Mouse (Mus musculus): ENCODE measurements at regions not wholly inside any gene's neighbourhood (a gene's known extent, or its start where the extent isn't known, plus 50 kb on each side); places are given as distances from the start of the nearest gene placed in this dataset.

GRCm38 (mm10) chr8:10775202-10776010 is 232.9 kb downstream of the Irs2 start:
- TF ChIP-seq POLR2A (IDR thresholded peaks at IDR 0.05; ENCODE audit: borderline replicate concordance, extremely low read depth, low read depth, low read length), result no peak
- no peak for TF ChIP-seq CTCF (IDR thresholded peaks at IDR 0.05; ENCODE audit: insufficient read depth, low read length)
- no peak for DNase-seq
- H3K4me3 ChIP-seq (replicated peaks; ENCODE audit: extremely low read depth, low read depth, low read length), result no peak overlapping the region
- 72% methylated on average over 8 of the region's 8 CpGs for WGBS
- no peaks in the 10 kb centered on the region for H3K4me1 ChIP-seq (ENCODE audit: control insufficient read depth, insufficient read depth, low read length)

GRCm38 (mm10) chr8:10774778-10775177 is 233.5 kb downstream of the Irs2 start:
- Histone ChIP-seq H3K4me1 (ENCODE audit: control insufficient read depth, insufficient read depth, low read length) (no peaks in the 10 kb centered on the region), H3K4me3 (replicated peaks; ENCODE audit: extremely low read depth, low read depth, low read length) (no peak overlapping the region)
- 82% methylated on average over 3 of the region's 3 CpGs for WGBS
- TF ChIP-seq POLR2A (IDR thresholded peaks at IDR 0.05; ENCODE audit: borderline replicate concordance, extremely low read depth, low read depth, low read length), result no peak
- no peak for TF ChIP-seq CTCF (IDR thresholded peaks at IDR 0.05; ENCODE audit: insufficient read depth, low read length)
- DNase-seq, result no peak

DNA sequence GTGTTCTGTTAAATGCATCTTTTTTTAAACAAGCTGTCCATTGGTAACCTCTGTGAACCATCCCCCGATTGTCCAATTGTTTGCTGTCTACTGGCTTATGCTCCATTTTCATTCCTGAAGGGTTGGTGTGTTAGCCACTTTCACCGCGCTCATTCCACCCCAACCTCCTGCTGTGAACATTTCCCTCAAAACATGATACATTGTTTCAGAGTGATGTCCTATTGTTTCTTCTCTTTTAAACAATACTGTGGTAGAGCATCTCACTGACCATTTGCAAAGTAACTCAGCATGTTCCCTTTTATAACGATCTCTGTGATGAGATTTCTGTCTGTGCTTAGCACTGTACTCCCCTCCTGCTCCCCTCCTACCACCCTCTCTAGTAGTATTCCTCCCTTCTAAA is 240.1 kb downstream of the Irs2 start:
- Histone ChIP-seq H3K4me1 (ENCODE audit: control insufficient read depth, insufficient read depth, low read length) (no peaks in the 10 kb centered on the region), H3K4me3 (replicated peaks; ENCODE audit: extremely low read depth, low read depth, low read length) (no peak overlapping the region)
- WGBS, result 83% methylated on average over 4 of the region's 4 CpGs
- TF ChIP-seq POLR2A (IDR thresholded peaks at IDR 0.05; ENCODE audit: borderline replicate concordance, extremely low read depth, low read depth, low read length) (no peak), CTCF (IDR thresholded peaks at IDR 0.05; ENCODE audit: insufficient read depth, low read length) (no peak)
- no peak for DNase-seq

DNA sequence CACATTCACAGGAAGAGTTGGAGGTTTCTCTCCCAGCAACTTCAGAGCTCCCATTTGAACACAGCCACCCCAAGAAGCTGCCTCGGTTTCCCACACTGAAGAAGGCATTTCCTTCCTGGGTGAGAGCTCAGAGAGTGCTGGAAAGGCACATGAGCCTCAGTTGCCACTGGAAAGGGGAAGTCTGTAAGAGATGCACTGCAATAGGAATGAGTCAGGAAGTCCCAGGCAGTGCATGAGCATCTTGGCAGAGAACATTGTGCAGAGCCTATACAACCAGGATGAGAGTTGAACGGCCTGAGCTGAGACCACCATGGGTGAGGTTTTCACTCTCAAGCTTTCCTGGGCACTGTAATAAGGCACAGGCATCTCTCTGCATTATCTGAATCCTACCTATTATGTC is 244.4 kb downstream of the Irs2 start:
- TF ChIP-seq CTCF (IDR thresholded peaks at IDR 0.05; ENCODE audit: insufficient read depth, low read length), result no peak
- no peak for TF ChIP-seq POLR2A (IDR thresholded peaks at IDR 0.05; ENCODE audit: borderline replicate concordance, extremely low read depth, low read depth, low read length)
- DNase-seq, result no peak
- H3K4me3 ChIP-seq (replicated peaks; ENCODE audit: extremely low read depth, low read depth, low read length), result no peak overlapping the region
- 65% methylated on average over 2 of the region's 2 CpGs for WGBS
- peaks cover 2% of the 10 kb centered on the region; the same call in 1 of the 2 replicates for H3K4me1 ChIP-seq (ENCODE audit: control insufficient read depth, insufficient read depth, low read length)

GRCm38 (mm10) chr8:10761694-10762305 is 246.5 kb downstream of the Irs2 start:
- TF ChIP-seq POLR2A (IDR thresholded peaks at IDR 0.05; ENCODE audit: borderline replicate concordance, extremely low read depth, low read depth, low read length), result no peak
- no peak for TF ChIP-seq CTCF (IDR thresholded peaks at IDR 0.05; ENCODE audit: insufficient read depth, low read length)
- no peak for DNase-seq
- 48% methylated on average over 11 of the region's 11 CpGs for WGBS
- Histone ChIP-seq H3K4me1 (ENCODE audit: control insufficient read depth, insufficient read depth, low read length) (peaks cover 2% of the 10 kb centered on the region; the same call in 1 of the 2 replicates), H3K4me3 (replicated peaks; ENCODE audit: extremely low read depth, low read depth, low read length) (no peak overlapping the region)

DNA sequence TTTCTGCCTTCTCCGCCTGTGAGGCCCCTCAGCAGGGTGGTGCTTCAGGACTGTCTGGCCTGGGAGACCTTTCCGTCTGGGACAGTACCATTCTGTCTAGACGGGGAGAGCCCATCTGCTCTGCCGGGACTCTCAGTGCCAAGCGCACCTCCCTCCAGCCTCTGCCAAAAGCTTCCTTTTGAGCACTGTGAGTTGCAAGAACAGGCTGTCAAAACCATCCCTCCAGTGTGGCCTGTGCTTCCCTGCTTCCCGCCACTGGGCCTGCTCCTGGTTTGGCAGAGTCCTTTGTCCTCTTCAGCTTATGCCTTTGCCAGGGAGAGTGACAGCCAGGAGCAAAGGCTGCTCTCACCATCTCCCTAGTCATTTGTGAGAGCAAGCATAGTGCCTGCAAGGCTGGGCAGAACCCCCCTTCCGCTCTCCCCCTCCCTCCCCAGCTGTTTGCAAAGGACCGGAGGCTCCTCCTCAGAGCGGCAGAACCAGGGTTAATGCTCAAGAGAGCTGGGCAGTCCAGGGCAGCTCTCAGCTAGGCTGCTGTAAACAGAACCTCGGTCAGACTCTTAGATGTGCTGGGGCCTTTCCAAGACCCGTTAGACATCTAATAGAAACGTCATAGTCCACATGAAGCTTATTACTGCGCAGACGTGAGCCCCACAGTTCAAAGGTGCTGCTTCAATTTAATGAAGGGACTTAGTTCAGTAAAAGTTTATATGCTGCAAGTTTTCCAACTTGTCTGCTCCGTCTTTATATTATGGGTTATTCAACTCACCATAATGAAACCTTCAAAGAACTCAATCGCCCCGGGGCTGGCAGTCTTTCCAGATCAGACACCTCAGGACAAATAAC is 247.2 kb downstream of the Irs2 start:
- peak; percentile 8 for DNase-seq
- Histone ChIP-seq H3K4me1 (ENCODE audit: control insufficient read depth, insufficient read depth, low read length) (peaks cover 2% of the 10 kb centered on the region; the same call in 1 of the 2 replicates), H3K4me3 (replicated peaks; ENCODE audit: extremely low read depth, low read depth, low read length) (no peak overlapping the region)
- TF ChIP-seq POLR2A (IDR thresholded peaks at IDR 0.05; ENCODE audit: borderline replicate concordance, extremely low read depth, low read depth, low read length) (no peak), CTCF (IDR thresholded peaks at IDR 0.05; ENCODE audit: insufficient read depth, low read length) (no peak)
- 18% methylated on average over 17 of the region's 17 CpGs for WGBS

DNA sequence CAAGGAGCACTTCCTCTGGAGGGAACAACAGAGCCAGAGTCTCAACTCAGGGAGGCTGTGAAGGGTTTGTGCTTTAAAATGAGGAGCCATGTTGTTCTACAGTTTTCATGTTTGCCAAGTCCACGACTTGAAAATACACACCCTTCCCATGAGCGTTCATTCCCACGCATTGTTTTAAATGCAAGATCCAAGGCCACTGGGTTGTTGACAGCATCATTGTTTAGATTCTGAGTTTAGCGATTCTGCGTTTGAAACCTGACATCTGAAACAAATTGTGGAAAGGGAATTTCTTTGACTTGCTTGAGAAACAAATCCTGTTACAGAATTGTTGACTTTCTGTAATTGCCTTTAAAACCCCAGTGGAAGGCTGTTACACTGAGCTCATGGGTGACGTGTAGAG is 248.0 kb downstream of the Irs2 start:
- WGBS, result 58% methylated on average over 6 of the region's 6 CpGs
- H3K4me1 ChIP-seq (ENCODE audit: control insufficient read depth, insufficient read depth, low read length), result peaks cover 2% of the 10 kb centered on the region; the same call in 1 of the 2 replicates
- DNase-seq, result no peak

DNA sequence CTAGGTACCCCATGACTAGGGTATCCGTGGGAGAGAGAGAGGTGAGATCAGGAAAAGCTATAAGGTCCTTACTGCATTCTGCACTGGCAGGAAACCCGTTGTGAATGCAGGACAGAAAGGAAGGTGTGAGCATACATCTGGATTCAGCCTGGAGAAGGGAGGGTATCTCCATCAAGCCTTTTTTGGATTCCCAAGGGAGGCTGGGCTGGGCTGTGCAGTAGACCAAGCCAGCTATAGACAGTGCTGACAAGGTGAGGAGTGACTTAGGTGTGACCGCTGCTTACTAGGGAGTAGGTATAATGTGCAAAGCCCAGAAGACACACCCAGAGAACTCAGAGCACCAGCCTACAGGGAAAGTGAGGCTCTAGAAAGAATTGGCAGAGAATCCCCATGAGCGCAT is 250.1 kb downstream of the Irs2 start:
- H3K4me1 ChIP-seq (ENCODE audit: control insufficient read depth, insufficient read depth, low read length), result peaks cover 2% of the 10 kb centered on the region; the same call in 1 of the 2 replicates
- TF ChIP-seq CTCF (IDR thresholded peaks at IDR 0.05; ENCODE audit: insufficient read depth, low read length) (no peak), POLR2A (IDR thresholded peaks at IDR 0.05; ENCODE audit: borderline replicate concordance, extremely low read depth, low read depth, low read length) (no peak)
- WGBS, result 82% methylated on average over 4 of the region's 4 CpGs
- H3K4me3 ChIP-seq (replicated peaks; ENCODE audit: extremely low read depth, low read depth, low read length), result no peak overlapping the region
- no peak for DNase-seq

More for the DNA sequence above, 248.0 kb downstream of the Irs2 start:
- TF ChIP-seq CTCF (IDR thresholded peaks at IDR 0.05; ENCODE audit: insufficient read depth, low read length), result no peak
- no peak overlapping the region for H3K4me3 ChIP-seq (replicated peaks; ENCODE audit: extremely low read depth, low read depth, low read length)

DNA sequence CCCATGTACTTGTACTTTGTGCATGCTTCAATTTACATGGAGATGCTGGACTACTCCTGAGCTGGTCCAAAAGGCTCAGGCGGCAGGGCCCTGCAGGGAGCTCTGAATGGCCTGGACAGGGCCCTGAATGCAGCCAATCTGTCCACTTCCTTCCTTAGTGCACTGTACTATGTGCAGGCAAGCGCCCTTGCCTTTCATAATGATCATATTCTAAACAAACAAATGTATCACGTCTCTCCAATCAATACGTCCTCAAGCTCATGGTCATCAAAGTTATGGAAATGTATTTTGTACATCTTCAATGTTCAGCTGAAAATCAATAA is 253.3 kb downstream of the Irs2 start:
- WGBS, result 73% methylated on average over 4 of the region's 4 CpGs
- TF ChIP-seq CTCF (IDR thresholded peaks at IDR 0.05; ENCODE audit: insufficient read depth, low read length) (no peak), POLR2A (IDR thresholded peaks at IDR 0.05; ENCODE audit: borderline replicate concordance, extremely low read depth, low read depth, low read length) (no peak)
- Histone ChIP-seq H3K4me3 (replicated peaks; ENCODE audit: extremely low read depth, low read depth, low read length) (no peak overlapping the region), H3K4me1 (ENCODE audit: control insufficient read depth, insufficient read depth, low read length) (no peaks in the 10 kb centered on the region)
- DNase-seq, result no peak

Data from lung, adult 2 months (tissue).